Mouse (Mus musculus) liver, adult 2 months (tissue): ENCODE measurements around the gene Tut1. TPM values are rescaled to one million over a fixed set of nuclear protein-coding genes. Genes with fewer than 3 reads are reported as not detected.

Experiments
- DNase-seq: peaks from one replicate; pipeline ENCODE4 v3.0.0-alpha.2; 2011; ENCODE audit warnings: low read depth, low spot score; ENCODE audit errors: extremely low read depth
- H3K27ac ChIP-seq: fragments of 200-500 bp; replicated peaks from 2 replicates; pipeline ENCODE4 v1.5.1; 2012; ENCODE audit warnings: low read depth, mild to moderate bottlenecking, control low read depth, inconsistent platforms, low read length; ENCODE audit not compliant: insufficient read depth
- H3K27me3 ChIP-seq: fragments of 200-500 bp; 2 replicates; pipeline ENCODE4 v1.6.1; 2012; ENCODE audit warnings: mild to moderate bottlenecking, moderate library complexity, low read length, inconsistent platforms; ENCODE audit not compliant: control insufficient read depth, insufficient read depth
- H3K36me3 ChIP-seq: fragments of 200-500 bp; 2 replicates; pipeline ENCODE4 v1.6.1; 2012; ENCODE audit warnings: low read length, inconsistent platforms; ENCODE audit not compliant: control insufficient read depth, insufficient read depth
- H3K4me1 ChIP-seq: fragments of 200-500 bp; 2 replicates; pipeline ENCODE4 v1.6.1; 2011; ENCODE audit warnings: low read length; ENCODE audit not compliant: control insufficient read depth, insufficient read depth
- H3K4me3 ChIP-seq: fragments of 200-500 bp; 2 replicates; pipeline ENCODE4 v1.5.1; 2011; ENCODE audit warnings: low read depth, mild to moderate bottlenecking, control low read depth, low read length, moderate library complexity; ENCODE audit not compliant: insufficient read depth
- H3K79me2 ChIP-seq: fragments of 200-500 bp; 2 replicates; pipeline ENCODE4 v1.6.1; 2012; ENCODE audit warnings: inconsistent platforms, mild to moderate bottlenecking, low read length, moderate library complexity; ENCODE audit not compliant: control insufficient read depth, insufficient read depth
- H3K9ac ChIP-seq: fragments of 200-500 bp; 2 replicates; pipeline ENCODE4 v1.6.1; 2012; ENCODE audit warnings: low read depth, mild to moderate bottlenecking, control low read depth, inconsistent platforms, low read length
- CTCF ChIP-seq: fragments of 200-500 bp; IDR thresholded peaks from 2 replicates; pipeline ENCODE4 v1.5.1; 2011; ENCODE audit warnings: low read depth, low read length, control low read depth
- POLR2A ChIP-seq: fragments of 200-500 bp; IDR thresholded peaks from 2 replicates; pipeline ENCODE4 v1.6.1; 2011; ENCODE audit warnings: low read length, control low read depth; ENCODE audit not compliant: insufficient read depth; ENCODE audit errors: extremely low read depth
- WGBS: fragments of 180-500 bp; shearing (Covaris S2); methylation state at CpG from one replicate; pipeline ENCODE4 v1.1.7; 2018; 5-methylcytosine and 5-hydroxymethylcytosine counted together
- polyA plus RNA-seq: library from polyadenylated mRNA; depleted of rRNA; stranded (reverse); fragments of >200 nt; gene quantifications from 2 replicates; pipeline ENCODE4 v1.2.3, GENCODE M21; 2012
- total RNA-seq: library from RNA; depleted of rRNA; stranded (reverse); fragments of >200 nt; gene quantifications from 2 replicates; pipeline ENCODE4 v1.2.3, GENCODE M21; 2014

Gene Tut1
- total and polyA plus RNA-seq, 2 experiments = 6.2 to 14.6 TPM

GRCm38 (mm10) chr19:8944062-8944461 lies 9.6 kb upstream of the Tut1 start:
- no peaks in the 10 kb centered on the region for H3K27me3 ChIP-seq
- no peak overlapping the region for H3K27ac ChIP-seq
- DNase-seq = no peak
- TF ChIP-seq CTCF (no peak), POLR2A (no peak)
- WGBS = 63% methylated on average over 5 of the region's 5 CpGs
- H3K4me1 ChIP-seq = peaks cover 14% of the 10 kb centered on the region
- peaks cover 4% of the 10 kb centered on the region; the same call in 1 of the 2 replicates for H3K79me2 ChIP-seq
- peaks cover 34% of the 10 kb centered on the region for H3K36me3 ChIP-seq
- no peak overlapping the region for H3K4me3 ChIP-seq
- no peak overlapping the region for H3K9ac ChIP-seq

- TF ChIP-seq CTCF = no peak
- no peak for TF ChIP-seq POLR2A
- peaks cover 14% of the 10 kb centered on the region for H3K4me1 ChIP-seq
- peak; percentile 42 for DNase-seq
- 37% methylated on average over 5 of the region's 5 CpGs for WGBS
- peaks cover 36% of the 10 kb centered on the region for H3K36me3 ChIP-seq
- peaks cover 4% of the 10 kb centered on the region; the same call in 1 of the 2 replicates for H3K79me2 ChIP-seq
- no peak overlapping the region for H3K9ac ChIP-seq
- no peak overlapping the region for H3K27ac ChIP-seq
- H3K4me3 ChIP-seq = no peak overlapping the region
- H3K27me3 ChIP-seq = no peaks in the 10 kb centered on the region
Observed at GRCm38 (mm10) chr19:8944750-8945149, 8.9 kb upstream of the Tut1 start.

- WGBS = 46% methylated on average over 6 of the region's 6 CpGs
- Histone ChIP-seq H3K36me3 (peaks cover 37% of the 10 kb centered on the region), H3K79me2 (peaks cover 4% of the 10 kb centered on the region; the same call in 1 of the 2 replicates), H3K9ac (no peak overlapping the region), H3K4me3 (no peak overlapping the region), H3K27me3 (no peaks in the 10 kb centered on the region), H3K27ac (no peak overlapping the region), H3K4me1 (peaks cover 14% of the 10 kb centered on the region)
- peak; percentile 39 for DNase-seq
- TF ChIP-seq CTCF (no peak), POLR2A (no peak)
Observed at GRCm38 (mm10) chr19:8945251-8945650, 8.4 kb upstream of the Tut1 start.

GRCm38 (mm10) chr19:8946929-8947328 lies 6.7 kb upstream of the Tut1 start:
- H3K9ac ChIP-seq = no peak overlapping the region
- DNase-seq = no peak
- 94% methylated on average over 7 of the region's 7 CpGs for WGBS
- H3K27me3 ChIP-seq = no peaks in the 10 kb centered on the region
- no peak overlapping the region for H3K27ac ChIP-seq
- peaks cover 4% of the 10 kb centered on the region; the same call in 1 of the 2 replicates for H3K79me2 ChIP-seq
- peaks cover 12% of the 10 kb centered on the region for H3K4me1 ChIP-seq
- no peak overlapping the region for H3K4me3 ChIP-seq
- TF ChIP-seq CTCF (no peak), POLR2A (no peak)
- H3K36me3 ChIP-seq = peaks cover 49% of the 10 kb centered on the region

DNA sequence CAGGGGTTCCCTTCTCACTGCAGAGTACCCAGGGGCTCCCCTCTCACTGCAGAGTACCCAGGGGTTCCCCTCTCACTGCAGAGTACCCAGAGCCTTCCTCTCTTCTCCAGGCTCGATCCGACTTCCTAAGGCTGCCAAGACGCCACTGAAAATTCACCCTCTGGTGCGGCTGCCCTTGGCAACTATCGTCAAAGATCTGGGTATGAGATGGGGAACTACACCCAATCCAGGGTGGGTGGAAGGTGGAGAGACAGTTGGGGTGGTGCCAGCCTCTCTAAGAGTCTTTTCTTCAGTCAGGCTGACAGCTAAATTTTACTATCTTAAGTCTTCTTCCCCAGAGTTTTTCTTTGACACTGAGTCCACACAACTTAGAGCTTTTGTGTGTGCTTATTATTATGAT lies 3.5 kb upstream of the Tut1 start:
- DNase-seq = no peak
- Histone ChIP-seq H3K4me3 (no peak overlapping the region), H3K27ac (no peak overlapping the region), H3K4me1 (peaks cover 3% of the 10 kb centered on the region), H3K36me3 (peaks cover 48% of the 10 kb centered on the region), H3K79me2 (peaks cover 6% of the 10 kb centered on the region; the same call in 1 of the 2 replicates), H3K27me3 (no peaks in the 10 kb centered on the region), H3K9ac (no peak overlapping the region)
- TF ChIP-seq POLR2A = no peak
- TF ChIP-seq CTCF = no peak
- 92% methylated on average over 5 of the region's 5 CpGs for WGBS

DNA sequence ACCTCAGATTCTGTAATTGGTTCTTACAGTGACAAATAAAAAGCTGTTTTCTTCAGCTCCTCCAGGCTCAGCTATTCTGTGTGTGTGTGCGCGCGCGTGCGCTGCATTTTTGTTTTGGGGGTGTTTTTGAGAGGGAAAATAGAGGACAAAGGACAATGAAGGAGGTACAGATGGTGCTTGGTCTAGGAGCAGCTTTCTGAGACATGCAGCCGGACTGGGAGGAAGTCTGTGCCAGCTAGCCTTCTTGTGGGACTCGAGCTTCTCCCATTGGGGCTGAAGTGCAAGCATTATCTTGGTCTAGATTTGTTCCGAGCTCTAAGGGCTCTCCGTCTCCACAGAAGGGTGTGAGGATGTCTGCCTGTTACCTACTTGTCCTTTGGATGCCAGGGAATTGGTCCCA lies 1.4 kb upstream of the Tut1 start:
- Histone ChIP-seq H3K9ac (no peak overlapping the region), H3K4me3 (no peak overlapping the region), H3K79me2 (peaks cover 12% of the 10 kb centered on the region; the same call in 1 of the 2 replicates), H3K27me3 (no peaks in the 10 kb centered on the region), H3K4me1 (peaks cover 3% of the 10 kb centered on the region), H3K27ac (no peak overlapping the region), H3K36me3 (peaks cover 38% of the 10 kb centered on the region)
- WGBS = 88% methylated on average over 9 of the region's 9 CpGs
- TF ChIP-seq CTCF (no peak), POLR2A (no peak)
- DNase-seq = no peak
